Comparison of ENCODE assay signal across 9 mouse cellular contexts in genomic region chr1:186261326-186261833, GRCm38 (mm10).
DNase-seq lines count a peak whose midpoint lies in the region; ATAC-seq and TF ChIP-seq lines count a peak whose summit lies in the region.
"Had no signal": no experiment of that assay in that cellular context is flagged by ENCODE, and none has a peak within 500 bp of the region (broad histone marks: within the 10 kb centered on the region; RNA-seq: fewer than 3 reads in every experiment).

No protein-coding gene starts in this region.

- no peak for TF ChIP-seq CTCF in liver, postnatal 0 days (IDR thresholded peaks at IDR 0.05; ENCODE audit: low read depth)

- H3K9ac ChIP-seq in liver, postnatal 0 days (replicated peaks) = no peak overlapping the region

- ATAC-seq in frontal cortex, adult (ENCODE audit: low TSS enrichment) = peak; percentile 96
- ATAC-seq in liver, postnatal 0 days = no peak
- ATAC-seq in cerebellum, adult (ENCODE audit: insufficient number of reproducible peaks, low FRiP score, low TSS enrichment) = no peak

- no peaks in the 10 kb centered on the region for H3K36me3 ChIP-seq in liver, postnatal 0 days (replicated peaks; ENCODE audit: insufficient read depth, low read length)

- H3K4me1 ChIP-seq in liver, postnatal 0 days (ENCODE audit: insufficient read depth) = peaks cover 5% of the 10 kb centered on the region

- H3K27ac ChIP-seq in liver, postnatal 0 days (ENCODE audit: low read depth) = no peak overlapping the region
- H3K27ac ChIP-seq: macrophage had no signal

- no peaks in the 10 kb centered on the region for H3K27me3 ChIP-seq in liver, postnatal 0 days (ENCODE audit: insufficient read depth, low read length)

- H3K4me3 ChIP-seq in liver, postnatal 0 days (ENCODE audit: low read depth, low read length) = no peak overlapping the region

- TF ChIP-seq EP300 in liver, postnatal 0 days (IDR thresholded peaks at IDR 0.05; ENCODE audit: low read depth) = no peak

- H3K4me2 ChIP-seq in liver, postnatal 0 days (ENCODE audit: low read depth, low read length) = no peak overlapping the region

- 40% methylated on average over 4 of the region's 4 CpGs for WGBS in liver, postnatal 0 days (ENCODE audit: insufficient replicate concordance)

- peaks cover 4% of the 10 kb centered on the region; the same call in 1 of the 2 replicates for H3K9me3 ChIP-seq in liver, postnatal 0 days (ENCODE audit: low read length)

- no peak for DNase-seq in frontal cortex, postnatal 25 days (ENCODE audit: low spot score in 2 of 2)
- peak; percentile 25 to 46 for DNase-seq in adrenal gland, postnatal 4 days (ENCODE audit: low spot score in 2 of 2)
- peak; percentile 90 to 91 for DNase-seq in heart, adult 9 months (ENCODE audit: low spot score in 2 of 2)
- peak; percentile 76 to 79 for DNase-seq in kidney, adult 8-10 months
- peak; percentile 39 for DNase-seq in liver, postnatal 0 days
- peak; percentile 17 for DNase-seq in right cerebral cortex, postnatal 4 days

Comparison
In these comparisons a context has a peak if more than half of its experiments do, and no peak if none do; other contexts are left out.
1. DNase-seq: peak in adrenal gland, postnatal 4 days (2 of 2), heart, adult 9 months (2 of 2), kidney, adult 8-10 months (2 of 2), liver, postnatal 0 days (single experiment) and right cerebral cortex, postnatal 4 days (single experiment); none in frontal cortex, postnatal 25 days (0 of 2).